Comparison of ENCODE assay signal across 10 mouse cellular contexts in genomic region chr11:79046561-79047155, GRCm38 (mm10).
DNase-seq lines count a peak whose midpoint lies in the region; ATAC-seq and TF ChIP-seq lines count a peak whose summit lies in the region.
"Had no signal": no experiment of that assay in that cellular context is flagged by ENCODE, and none has a peak within 500 bp of the region (broad histone marks: within the 10 kb centered on the region; RNA-seq: fewer than 3 reads in every experiment).

No protein-coding gene starts in this region.

- H3K4me1 ChIP-seq in intestine, embryonic 16.5 days (ENCODE audit: control insufficient read depth, insufficient read depth, low read length), result peaks cover 10% of the 10 kb centered on the region; the same call in 1 of the 2 replicates
- H3K4me1 ChIP-seq in intestine, embryonic 15.5 days (replicated peaks), result peaks cover 8% of the 10 kb centered on the region; the same call in 1 of the 2 replicates
- peaks cover 14% of the 10 kb centered on the region for H3K4me1 ChIP-seq in neural tube, embryonic 12.5 days
- 0 out of 2 replicates have a peak, but pooled peaks cover 3% of the 10 kb centered on the region for H3K4me1 ChIP-seq in stomach, postnatal 0 days (replicated peaks; ENCODE audit: control insufficient read depth, insufficient read depth)

- WGBS in intestine, embryonic 16.5 days, result 53% methylated on average over 8 of the region's 8 CpGs
- 54% methylated on average over 8 of the region's 8 CpGs for WGBS in intestine, embryonic 15.5 days
- WGBS in neural tube, embryonic 12.5 days, result 63% methylated on average over 8 of the region's 8 CpGs
- 60% methylated on average over 8 of the region's 8 CpGs for WGBS in stomach, postnatal 0 days

- no peak overlapping the region for H3K4me3 ChIP-seq in intestine, embryonic 16.5 days (ENCODE audit: low read length)
- no peak overlapping the region for H3K4me3 ChIP-seq in intestine, embryonic 15.5 days (replicated peaks)
- H3K4me3 ChIP-seq in neural tube, embryonic 12.5 days, result no peak overlapping the region
- no peak overlapping the region for H3K4me3 ChIP-seq in stomach, postnatal 0 days (ENCODE audit: low read depth, low read length)
- H3K4me3 ChIP-seq: liver, embryonic 13.5 days had no signal

- no peaks in the 10 kb centered on the region for H3K27me3 ChIP-seq in intestine, embryonic 16.5 days (replicated peaks; ENCODE audit: control insufficient read depth, insufficient read depth, low read length)
- no peaks in the 10 kb centered on the region for H3K27me3 ChIP-seq in intestine, embryonic 15.5 days (replicated peaks)
- no peaks in the 10 kb centered on the region for H3K27me3 ChIP-seq in neural tube, embryonic 12.5 days (replicated peaks)
- no peaks in the 10 kb centered on the region for H3K27me3 ChIP-seq in stomach, postnatal 0 days (ENCODE audit: control insufficient read depth, insufficient read depth, low read length)
- H3K27me3 ChIP-seq: liver, embryonic 13.5 days; Patski had no signal

- DNase-seq in neural tube, embryonic 10.5 days (ENCODE audit: extremely low spot score, low spot score), result no peak
- peak; percentile 34 for DNase-seq in heart, postnatal 4 days
- no peak for DNase-seq in stomach, postnatal 0 days (ENCODE audit: low spot score)
- DNase-seq in left cerebral cortex, postnatal 36 days (ENCODE audit: low spot score in 2 of 2), result no peak
- DNase-seq in layer of hippocampus, adult 11-12 months (ENCODE audit: low spot score), result no peak
- DNase-seq: liver, embryonic 13.5 days had no signal

- ATAC-seq in intestine, embryonic 16.5 days, result no peak; the same call in 1 of the 2 replicates
- no peak for ATAC-seq in intestine, embryonic 15.5 days
- no peak for ATAC-seq in neural tube, embryonic 12.5 days (ENCODE audit: low FRiP score, low read depth)
- no peak for ATAC-seq in stomach, postnatal 0 days (ENCODE audit: low FRiP score, low TSS enrichment)
- ATAC-seq: Patski had no signal

- no peaks in the 10 kb centered on the region for H3K36me3 ChIP-seq in intestine, embryonic 16.5 days (ENCODE audit: control insufficient read depth, insufficient read depth, low read length)
- peaks cover 14% of the 10 kb centered on the region; the same call in 1 of the 2 replicates for H3K36me3 ChIP-seq in intestine, embryonic 15.5 days
- peaks cover 14% of the 10 kb centered on the region for H3K36me3 ChIP-seq in neural tube, embryonic 12.5 days
- 0 out of 2 replicates have a peak, but pooled peaks cover 5% of the 10 kb centered on the region for H3K36me3 ChIP-seq in stomach, postnatal 0 days (ENCODE audit: control insufficient read depth, insufficient read depth, low read length)

- TF ChIP-seq EP300 in stomach, postnatal 0 days (optimal IDR thresholded peaks at IDR 0.05), result no peak

- H3K4me2 ChIP-seq in intestine, embryonic 16.5 days (ENCODE audit: low read depth, low read length), result no peak overlapping the region
- no peak overlapping the region for H3K4me2 ChIP-seq in intestine, embryonic 15.5 days (replicated peaks)
- no peak overlapping the region for H3K4me2 ChIP-seq in neural tube, embryonic 12.5 days (replicated peaks)
- H3K4me2 ChIP-seq in stomach, postnatal 0 days (replicated peaks; ENCODE audit: low read depth), result no peak overlapping the region
- H3K4me2 ChIP-seq: liver, embryonic 13.5 days had no signal

- intact Hi-C loops in left cerebral cortex, postnatal 36 days (cut with DNase I), result no loop called here

- TF ChIP-seq CTCF in stomach, postnatal 0 days (IDR thresholded peaks at IDR 0.05; ENCODE audit: low read depth), result no peak

- H3K9me3 ChIP-seq in intestine, embryonic 16.5 days (ENCODE audit: control insufficient read depth, low read length), result no peaks in the 10 kb centered on the region
- no peaks in the 10 kb centered on the region for H3K9me3 ChIP-seq in intestine, embryonic 15.5 days
- H3K9me3 ChIP-seq in neural tube, embryonic 12.5 days, result no peaks in the 10 kb centered on the region; the same call in 1 of the 2 replicates
- no peaks in the 10 kb centered on the region for H3K9me3 ChIP-seq in stomach, postnatal 0 days (ENCODE audit: control insufficient read depth, low read length)

- peak overlapping the region; percentile 21; the same call in 1 of the 2 replicates for H3K9ac ChIP-seq in intestine, embryonic 16.5 days (ENCODE audit: low read depth, low read length)
- H3K9ac ChIP-seq in intestine, embryonic 15.5 days, result no peak overlapping the region
- 0 out of 2 replicates have a peak overlapping the region, but pooled peaks have one; percentile 17 for H3K9ac ChIP-seq in neural tube, embryonic 12.5 days
- H3K9ac ChIP-seq in stomach, postnatal 0 days (ENCODE audit: low read length), result no peak overlapping the region
- H3K9ac ChIP-seq: liver, embryonic 13.5 days had no signal

- peak overlapping the region; percentile 16; the same call in 1 of the 2 replicates for H3K27ac ChIP-seq in intestine, embryonic 16.5 days (ENCODE audit: low read length)
- no peak overlapping the region for H3K27ac ChIP-seq in intestine, embryonic 15.5 days
- no peak overlapping the region for H3K27ac ChIP-seq in neural tube, embryonic 12.5 days
- H3K27ac ChIP-seq in stomach, postnatal 0 days (replicated peaks), result peak overlapping the region; percentile 24; the same call in 1 of the 2 replicates
- H3K27ac ChIP-seq: liver, embryonic 13.5 days had no signal

Comparison
In these comparisons a context has a peak if more than half of its experiments do, and no peak if none do; other contexts are left out.
1. H3K27ac ChIP-seq: peak in intestine, embryonic 16.5 days (single experiment) and stomach, postnatal 0 days (single experiment); none in intestine, embryonic 15.5 days (single experiment) and neural tube, embryonic 12.5 days (single experiment).
2. H3K9ac ChIP-seq: peak in intestine, embryonic 16.5 days (single experiment) and neural tube, embryonic 12.5 days (single experiment); none in intestine, embryonic 15.5 days (single experiment) and stomach, postnatal 0 days (single experiment).